Mouse (Mus musculus) CH12.LX (cell line): Measurements from ENCODE around the gene Lsm3. TPM values are rescaled to one million over a fixed set of nuclear protein-coding genes. Genes with fewer than 3 reads are reported as not detected.

Experiments
- DNase-seq: peaks from one replicate; pipeline ENCODE4 v3.0.0-alpha.2; 2013; ENCODE audit errors: extremely low read depth
- H3K27ac ChIP-seq: 2 replicates; pipeline ENCODE4 v1.5.1; 2012; ENCODE audit warnings: low read depth, mild to moderate bottlenecking, control low read depth, moderate library complexity; ENCODE audit not compliant: insufficient read depth
- H3K27me3 ChIP-seq: replicated peaks from 2 replicates; pipeline ENCODE3; 2012; ENCODE audit warnings: inconsistent platforms
- H3K36me3 ChIP-seq, 2 experiments: replicated peaks in 1 of 2; 2 replicates each; pipeline versions ENCODE3 to v1.6.1; 2012; ENCODE audit warnings: inconsistent platforms in 1 of 2, low read length in 1 of 2, mild to moderate bottlenecking in 1 of 2, mixed read lengths in 1 of 2, moderate library complexity in 1 of 2; ENCODE audit not compliant: control insufficient read depth in 1 of 2, insufficient read depth in 1 of 2
- H3K4me1 ChIP-seq, 2 experiments: 2 replicates each; pipeline ENCODE4 v1.6.1; 2012; ENCODE audit warnings: inconsistent platforms in 1 of 2, moderate library complexity in 1 of 2; ENCODE audit not compliant: insufficient read depth in 2 of 2, control insufficient read depth in 1 of 2
- H3K4me2 ChIP-seq: 2 replicates; pipeline ENCODE4 v1.6.1; 2012; ENCODE audit warnings: low read depth, mild to moderate bottlenecking, control low read depth; ENCODE audit not compliant: poor library complexity, insufficient read depth, severe bottlenecking
- H3K4me3 ChIP-seq, 3 experiments: fragments of 150-350 bp in 1 of 3; sonication (generic) in 1 of 3; replicated peaks in 1 of 3; 2 replicates each; pipeline versions ENCODE3 to v1.5.1; 2011 to 2012; ENCODE audit warnings: low read depth in 2 of 3, low read length in 2 of 3, mild to moderate bottlenecking in 2 of 3, moderate library complexity in 2 of 3, control low read depth in 1 of 3, improper control_type of control experiment in 1 of 3, inconsistent platforms in 1 of 3, mixed read lengths in 1 of 3; ENCODE audit not compliant: poor library complexity in 1 of 3
- H3K79me2 ChIP-seq: replicated peaks from 2 replicates; pipeline ENCODE4 v1.6.1; 2012; ENCODE audit warnings: mild to moderate bottlenecking, moderate library complexity; ENCODE audit not compliant: control insufficient read depth, poor library complexity, insufficient read depth, severe bottlenecking; ENCODE audit errors: extremely low read depth
- H3K9ac ChIP-seq: 2 replicates; pipeline ENCODE4 v1.6.1; 2012; ENCODE audit warnings: low read depth, mild to moderate bottlenecking, control low read depth, moderate library complexity; ENCODE audit not compliant: insufficient read depth
- H3K9me3 ChIP-seq: replicated peaks from 2 replicates; pipeline ENCODE3; 2012; ENCODE audit warnings: low read length, inconsistent platforms, mixed read lengths
- BHLHE40 ChIP-seq: IDR thresholded peaks from 2 replicates; pipeline ENCODE4 v1.6.1; 2011; ENCODE audit warnings: mild to moderate bottlenecking, low read depth, low read length, improper control_type of control experiment
- CHD1 ChIP-seq: IDR thresholded peaks from 2 replicates; pipeline ENCODE4 v1.6.1; 2012; ENCODE audit warnings: low read depth, low read length, improper control_type of control experiment, inconsistent platforms
- CHD2 ChIP-seq: IDR thresholded peaks from 2 replicates; pipeline ENCODE4 v1.6.1; 2011; ENCODE audit warnings: low read length, improper control_type of control experiment
- CTCF ChIP-seq, 2 experiments: IDR thresholded peaks in 1 of 2; conservative IDR thresholded peaks in 1 of 2; 2 replicates each; pipeline ENCODE4 v1.5.1; 2011 to 2012; ENCODE audit warnings: low read depth in 2 of 2, low read length in 2 of 2, improper control_type of control experiment in 1 of 2, inconsistent platforms in 1 of 2, mild to moderate bottlenecking in 1 of 2, moderate library complexity in 1 of 2
- E2F4 ChIP-seq: IDR thresholded peaks from 2 replicates; pipeline ENCODE4 v1.6.1; 2011; ENCODE audit warnings: low read depth, low read length, improper control_type of control experiment; ENCODE audit not compliant: insufficient replicate concordance
- EP300 ChIP-seq: IDR thresholded peaks from 2 replicates; pipeline ENCODE4 v1.6.1; 2011; ENCODE audit warnings: low read length, improper control_type of control experiment
- ETS1 ChIP-seq: conservative IDR thresholded peaks from 2 replicates; pipeline ENCODE4 v1.6.1; 2012; ENCODE audit warnings: low read depth, mild to moderate bottlenecking, inconsistent platforms, low read length, improper control_type of control experiment, moderate library complexity
- GABPA ChIP-seq: IDR thresholded peaks from 2 replicates; pipeline ENCODE4 v1.6.1; 2012; ENCODE audit warnings: low read depth, low read length, improper control_type of control experiment, inconsistent platforms; ENCODE audit not compliant: insufficient replicate concordance
- IRF4 ChIP-seq: IDR thresholded peaks from 2 replicates; pipeline ENCODE4 v1.6.1; 2014; ENCODE audit warnings: low read depth, mild to moderate bottlenecking, inconsistent platforms, low read length, improper control_type of control experiment
- JUN ChIP-seq: IDR thresholded peaks from 2 replicates; pipeline ENCODE4 v1.6.1; 2011; ENCODE audit warnings: low read depth, mild to moderate bottlenecking, low read length, improper control_type of control experiment, moderate library complexity; ENCODE audit not compliant: insufficient read depth
- JUND ChIP-seq: conservative IDR thresholded peaks from 2 replicates; pipeline ENCODE4 v1.6.1; 2011; ENCODE audit warnings: low read depth, low read length, improper control_type of control experiment
- MXI1 ChIP-seq: IDR thresholded peaks from 2 replicates; pipeline ENCODE4 v1.6.1; 2011; ENCODE audit warnings: mild to moderate bottlenecking, low read depth, low read length, improper control_type of control experiment
- NRF1 ChIP-seq: IDR thresholded peaks from 2 replicates; pipeline ENCODE4 v1.6.1; 2014; ENCODE audit warnings: low read depth, mild to moderate bottlenecking, inconsistent platforms, low read length, improper control_type of control experiment, moderate library complexity
- PAX5 ChIP-seq: IDR thresholded peaks from 2 replicates; pipeline ENCODE4 v1.6.1; 2012; ENCODE audit warnings: low read length, inconsistent platforms, mixed read lengths
- POLR2A ChIP-seq: IDR thresholded peaks from 2 replicates; pipeline ENCODE4 v1.6.1; 2011; ENCODE audit warnings: low read depth, mild to moderate bottlenecking, improper control_type of control experiment, low read length
- RAD21 ChIP-seq: IDR thresholded peaks from 2 replicates; pipeline ENCODE4 v1.6.1; 2011; ENCODE audit warnings: low read depth, mild to moderate bottlenecking, low read length, improper control_type of control experiment, moderate library complexity
- RCOR1 ChIP-seq: conservative IDR thresholded peaks from 2 replicates; pipeline ENCODE4 v1.6.1; 2012; ENCODE audit warnings: low read depth, mild to moderate bottlenecking, inconsistent platforms, low read length, improper control_type of control experiment
- SIN3A ChIP-seq: IDR thresholded peaks from 2 replicates; pipeline ENCODE4 v1.6.1; 2012; ENCODE audit warnings: low read length, improper control_type of control experiment, inconsistent platforms
- SMC3 ChIP-seq: IDR thresholded peaks from 2 replicates; pipeline ENCODE4 v1.6.1; 2011; ENCODE audit warnings: low read depth, low read length, improper control_type of control experiment
- TBP ChIP-seq: conservative IDR thresholded peaks from 2 replicates; pipeline ENCODE4 v1.6.1; 2011; ENCODE audit warnings: low read depth, low read length, improper control_type of control experiment
- TCF12 ChIP-seq: IDR thresholded peaks from 2 replicates; pipeline ENCODE4 v1.6.1; 2014; ENCODE audit warnings: low read depth, mild to moderate bottlenecking, inconsistent platforms, low read length, improper control_type of control experiment
- UBTF ChIP-seq: IDR thresholded peaks from 2 replicates; pipeline ENCODE4 v1.6.1; 2012; ENCODE audit warnings: low read depth, mild to moderate bottlenecking, inconsistent platforms, low read length, improper control_type of control experiment, moderate library complexity
- USF2 ChIP-seq: conservative IDR thresholded peaks from 2 replicates; pipeline ENCODE4 v1.6.1; 2011; ENCODE audit warnings: low read depth, low read length, improper control_type of control experiment
- dilution Hi-C: fragments of 300-500 bp; cut with MboI; formaldehyde crosslinking; loops from 2 replicates; pipeline ENCODE4 v1.14.3; 2020; ENCODE audit warnings: low sequenced_read_pairs; ENCODE audit not compliant: extremely low pct_unique_long_range_greater_than_20kb, extremely low pct_ligation_motif_present
- in situ Hi-C: fragments of 300-500 bp; cut with MboI; formaldehyde crosslinking; loops from 3 replicates; pipeline ENCODE4 v1.14.3; 2019; ENCODE audit warnings: low sequenced_read_pairs, low pct_ligation_motif_present, low pct_unique_long_range_greater_than_20kb, mixed read lengths
- polyA plus RNA-seq: library from polyadenylated mRNA; unstranded; fragments of >175 nt; gene quantifications from 2 replicates; pipeline ENCODE4 v1.2.1, GENCODE M21; 2012; ENCODE audit warnings: low read depth; ENCODE audit not compliant: insufficient read length
- total RNA-seq, 2 experiments: library from RNA; depleted of rRNA; stranded (reverse); fragments of 300-350 nt in 1 of 2; fragments of >200 nt in 1 of 2; gene quantifications; 2 replicates each; pipeline ENCODE4 v1.2.3; 2012 to 2014

Lsm3 gene
- total and polyA plus RNA-seq, 3 experiments = 148 to 526 (median 258) TPM

DNA sequence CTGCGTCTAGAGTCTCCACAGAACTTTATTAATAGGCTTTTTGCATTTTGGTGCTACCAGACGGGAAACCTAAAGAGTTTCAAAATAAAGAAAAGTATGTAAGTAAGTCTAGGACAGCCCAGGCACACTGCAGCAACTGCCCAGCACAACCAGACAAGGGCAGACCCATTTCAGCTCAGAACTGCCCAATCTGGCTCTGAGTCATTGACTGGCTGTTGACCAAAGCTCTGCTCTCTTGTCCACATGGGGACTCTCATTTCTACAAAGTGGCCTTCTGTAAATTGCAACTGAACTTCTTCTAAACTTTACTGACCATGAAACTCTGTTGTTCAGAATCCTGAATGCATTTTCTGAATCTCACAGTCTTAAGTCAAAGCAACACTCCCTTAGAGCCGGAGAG, 19.5 kb downstream of the Lsm3 start:
- no peak overlapping the region for H3K27ac ChIP-seq
- TF ChIP-seq PAX5 = no peak
- TF ChIP-seq CHD2 = no peak
- TF ChIP-seq ETS1 = no peak
- TF ChIP-seq RCOR1 = no peak
- TF ChIP-seq, all 38 proteins: peak for 0
- in situ Hi-C loops = loop anchor here (25.0 kb wide), 1 partner anchor 527 kb away; no protein-coding TSS in a partner anchor
- Histone ChIP-seq H3K36me3 (no peaks in the 10 kb centered on the region), H3K4me3 (no peak overlapping the region), H3K4me1 (no peaks in the 10 kb centered on the region), H3K4me2 (no peak overlapping the region), H3K9ac (no peak overlapping the region), H3K27me3 (no peaks in the 10 kb centered on the region), H3K79me2 (no peaks in the 10 kb centered on the region; the same call in 1 of the 2 replicates), H3K9me3 (no peaks in the 10 kb centered on the region)
- dilution Hi-C loops = no loop called here
- no peak for DNase-seq

DNA sequence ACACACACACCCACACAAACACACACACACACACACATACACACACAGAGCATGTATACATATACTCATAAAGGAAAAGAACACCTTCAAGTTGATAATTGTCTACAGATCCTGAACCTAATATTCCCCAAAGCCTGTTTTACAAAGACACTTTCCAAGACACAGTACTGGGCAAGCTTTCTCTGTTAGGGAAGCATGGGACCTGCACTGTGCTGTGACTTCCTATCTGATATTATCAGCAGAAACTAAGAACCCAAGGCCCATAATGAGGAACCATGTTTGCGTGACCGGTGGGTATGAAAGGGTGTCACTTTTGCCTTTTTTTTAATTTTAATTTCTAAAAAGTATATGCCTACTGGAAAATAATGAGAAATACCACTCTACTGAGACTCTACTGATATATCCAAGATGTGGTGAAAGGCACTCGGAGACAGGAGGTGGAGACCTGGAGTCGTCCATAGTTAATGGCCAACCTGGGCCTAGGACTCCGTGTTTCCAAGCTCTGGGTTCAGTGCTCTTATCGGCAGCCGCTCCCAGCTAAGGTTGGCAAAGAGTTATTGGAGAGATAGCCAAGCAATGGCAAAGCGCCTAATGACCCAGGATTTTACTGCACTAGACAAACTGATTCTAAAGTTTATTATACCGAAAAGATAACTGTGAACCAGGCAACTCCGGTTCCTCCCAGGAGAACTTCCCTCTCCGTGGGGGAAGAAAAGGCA, 20.5 kb downstream of the Lsm3 start:
- no peaks in the 10 kb centered on the region for H3K9me3 ChIP-seq
- dilution Hi-C loops = no loop called here

DNA sequence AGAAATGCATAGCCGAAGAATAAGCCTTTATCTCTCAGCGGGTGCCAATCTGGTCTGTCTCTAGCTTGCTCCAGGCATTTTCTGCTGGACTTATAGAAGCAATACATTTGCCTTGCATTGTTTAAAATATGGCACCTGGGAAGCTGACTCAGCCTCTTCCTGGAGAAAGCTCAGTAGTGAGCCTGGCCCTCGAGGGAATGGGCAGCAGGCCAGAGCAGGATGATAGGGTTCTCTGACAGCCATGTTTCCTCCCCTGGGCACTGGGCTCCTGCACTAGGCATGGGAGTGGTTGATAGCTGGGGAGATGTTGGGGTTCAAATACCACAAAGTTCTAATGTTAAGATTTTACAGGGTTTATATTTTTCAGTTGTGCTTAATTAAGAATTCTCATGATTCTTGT, 25.5 kb downstream of the Lsm3 start:
- dilution Hi-C loops = no loop called here

More for the DNA sequence above, 20.5 kb downstream of the Lsm3 start:
- no peaks in the 10 kb centered on the region for H3K4me1 ChIP-seq
- H3K36me3 ChIP-seq = no peaks in the 10 kb centered on the region
- no peak overlapping the region for H3K4me3 ChIP-seq
- no peaks in the 10 kb centered on the region for H3K27me3 ChIP-seq
- no peak overlapping the region for H3K4me2 ChIP-seq
- no peak for TF ChIP-seq EP300
- no peak for TF ChIP-seq E2F4
- TF ChIP-seq UBTF = no peak
- TF ChIP-seq JUN = no peak
- TF ChIP-seq TCF12 = no peak
- TF ChIP-seq RCOR1 = no peak
- TF ChIP-seq NRF1 = no peak
- TF ChIP-seq GABPA = no peak
- TF ChIP-seq BHLHE40 = no peak
- no peak for TF ChIP-seq RAD21
- no peak for TF ChIP-seq CTCF (conservative IDR thresholded peaks at IDR 0.05 in 1 of 2, IDR thresholded peaks at IDR 0.05 in 1 of 2; ENCODE audit: low read depth in 2 of 2, low read length in 2 of 2)
- TF ChIP-seq TBP = no peak
- no peak for TF ChIP-seq SMC3
- no peak for TF ChIP-seq PAX5
- TF ChIP-seq JUND = no peak
- no peak for TF ChIP-seq USF2
- TF ChIP-seq CHD1 = no peak
- no peak for TF ChIP-seq SIN3A
- no peak for TF ChIP-seq IRF4
- TF ChIP-seq POLR2A = no peak
- DNase-seq = no peak
- no peaks in the 10 kb centered on the region; the same call in 1 of the 2 replicates for H3K79me2 ChIP-seq
- in situ Hi-C loops = loop anchor here (25.0 kb wide), 1 partner anchor 526 kb away; no protein-coding TSS in a partner anchor
- H3K27ac ChIP-seq = no peak overlapping the region
- no peak overlapping the region for H3K9ac ChIP-seq

More for the DNA sequence above, 25.5 kb downstream of the Lsm3 start:
- H3K9ac ChIP-seq = no peak overlapping the region
- in situ Hi-C loops = loop anchor here (25.0 kb wide), 1 partner anchor 521 kb away; no protein-coding TSS in a partner anchor
- H3K27me3 ChIP-seq = peaks cover 14% of the 10 kb centered on the region
- H3K36me3 ChIP-seq = no peaks in the 10 kb centered on the region
- DNase-seq = no peak
- H3K4me1 ChIP-seq = no peaks in the 10 kb centered on the region
- H3K9me3 ChIP-seq = no peaks in the 10 kb centered on the region
- no peaks in the 10 kb centered on the region; the same call in 1 of the 2 replicates for H3K79me2 ChIP-seq
- no peak overlapping the region for H3K27ac ChIP-seq
- TF ChIP-seq MXI1 (no peak), GABPA (no peak)
- no peak overlapping the region for H3K4me3 ChIP-seq
- H3K4me2 ChIP-seq = no peak overlapping the region
